Mouse (Mus musculus) erythroblast, embryonic 14.5 days (primary cell): Measurements from ENCODE around the gene Tiprl.

Experiments
- GATA1 ChIP-seq: IDR thresholded peaks from 2 replicates; pipeline ENCODE4 v1.6.1; 2012; ENCODE audit warnings: low read length, inconsistent platforms, mixed read lengths
- TAL1 ChIP-seq: IDR thresholded peaks from 3 replicates; pipeline ENCODE4 v1.6.1; 2012; ENCODE audit warnings: low read length, inconsistent platforms, mixed read lengths

DNA sequence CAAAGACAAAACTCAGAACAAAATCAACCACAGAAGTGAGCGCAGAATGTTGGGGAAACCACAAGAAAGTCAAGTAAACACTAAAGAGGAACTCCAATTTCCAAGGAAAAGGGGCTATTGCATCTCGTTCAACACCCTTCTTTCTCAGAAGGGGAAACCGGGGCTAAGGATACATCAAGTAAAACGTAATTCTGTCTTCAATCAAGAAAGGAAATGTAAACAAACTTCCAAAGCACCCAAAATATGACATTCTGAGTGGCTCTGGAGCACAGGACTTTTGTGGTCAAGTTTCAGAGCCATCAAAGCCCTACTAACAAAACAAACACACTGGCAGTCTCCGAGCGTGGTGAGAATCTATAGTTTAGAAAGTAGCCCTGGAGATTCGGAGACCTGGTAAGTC lies 43.4 kb downstream of the Tiprl start:
- no peak for TF ChIP-seq GATA1
- TF ChIP-seq TAL1 = no peak
